Mouse (Mus musculus) liver, embryonic 16.5 days (tissue): ENCODE data around the gene Ociad1. TPM values are rescaled to one million over a fixed set of nuclear protein-coding genes. Genes with fewer than 3 reads are reported as not detected.
A peak's percentile ranks its signal among the peaks of the same experiment; 100 is the strongest.

Source experiments
- ATAC-seq: fragments of 200-750 bp; cut with Nextera tagmentation; 2 replicates; pipeline ENCODE4 v1.8.0; 2017; ENCODE audit warnings: low read depth, mild to moderate bottlenecking, moderate number of reproducible peaks, moderate library complexity
- H3K27ac ChIP-seq: fragments of 300-500 bp; sonication (generic); 2 replicates; pipeline ENCODE4 v1.5.1; 2014; ENCODE audit warnings: mild to moderate bottlenecking, low read length
- H3K27me3 ChIP-seq: fragments of 300-500 bp; sonication (generic); 2 replicates; pipeline ENCODE4 v1.6.1; 2014; ENCODE audit warnings: low read depth, low read length, mixed read lengths; ENCODE audit not compliant: control insufficient read depth, insufficient read depth
- H3K36me3 ChIP-seq: fragments of 300-500 bp; sonication (generic); 2 replicates; pipeline ENCODE4 v1.6.1; 2014; ENCODE audit warnings: mild to moderate bottlenecking; ENCODE audit not compliant: control insufficient read depth, insufficient read depth
- H3K4me1 ChIP-seq: fragments of 300-500 bp; sonication (generic); 2 replicates; pipeline ENCODE4 v1.6.1; 2014; ENCODE audit warnings: low read depth, low read length, mixed read lengths; ENCODE audit not compliant: control insufficient read depth
- H3K4me2 ChIP-seq: fragments of 300-500 bp; sonication (generic); 2 replicates; pipeline ENCODE4 v1.6.1; 2014; ENCODE audit warnings: low read depth, low read length, mixed read lengths
- H3K4me3 ChIP-seq: fragments of 300-500 bp; sonication (generic); 2 replicates; pipeline ENCODE4 v1.5.1; 2014; ENCODE audit warnings: low read depth, mild to moderate bottlenecking, low read length
- H3K9ac ChIP-seq: fragments of 300-500 bp; sonication (generic); 2 replicates; pipeline ENCODE4 v1.6.1; 2014; ENCODE audit warnings: low read depth, low read length
- H3K9me3 ChIP-seq: fragments of 300-500 bp; sonication (generic); replicated peaks from 2 replicates; pipeline ENCODE4 v1.6.1; 2016; ENCODE audit warnings: low read length; ENCODE audit not compliant: control insufficient read depth
- WGBS: fragments of 180-500 bp; shearing (Covaris S2); extraction: QIAGEN DNeasy Blood & Tissue Kit; methylation state at CpG from one replicate; pipeline ENCODE4 v1.1.7; 2014; ENCODE audit not compliant: insufficient replicate concordance; 5-methylcytosine and 5-hydroxymethylcytosine counted together
- polyA plus RNA-seq: library from polyadenylated mRNA; unstranded; fragments of >200 nt; fragmentation: Nextera tagmentation; extraction: Ambion mirVana; gene quantifications from 2 replicates; pipeline ENCODE4 v1.2.1, GENCODE M21; 2015

Gene Ociad1
- 108 and 118 TPM in 2 replicates for polyA plus RNA-seq

- Histone ChIP-seq H3K4me3 (peak within 1 kb of the TSS; percentile 83), H3K9me3 (no peaks in the 10 kb centered on the region), H3K27me3 (no peaks in the 10 kb centered on the region), H3K36me3 (peaks cover 13% of the 10 kb centered on the region), H3K27ac (peak within 1 kb of the TSS; percentile 92), H3K4me2 (peak within 1 kb of the TSS; percentile 69), H3K9ac (peak within 1 kb of the TSS; percentile 90), H3K4me1 (peaks cover 19% of the 10 kb centered on the region)
- ATAC-seq, result peak; percentile 99
- under 1% methylated on average over 58 of the region's 58 CpGs for WGBS
These were observed at the start of gene Ociad1 for GRCm38 (mm10) chr5:73292502-73293457. TSS of gene Ociad1 (plus strand) at chr5:73292784.

- WGBS, result 72% methylated on average over 13 of the region's 13 CpGs
- peak; percentile 38; the same call in 1 of the 2 replicates for ATAC-seq
These were observed 48.2 kb upstream of the Ociad1 start for GRCm38 (mm10) chr5:73244403-73244802.

GRCm38 (mm10) chr5:73246414-73246813 is 46.2 kb upstream of the Ociad1 start:
- ATAC-seq, result peak; percentile 73
- Histone ChIP-seq H3K9me3 (no peaks in the 10 kb centered on the region), H3K4me3 (no peak overlapping the region), H3K4me2 (peak overlapping the region; percentile 19; the same call in 1 of the 2 replicates), H3K4me1 (peaks cover 31% of the 10 kb centered on the region), H3K27me3 (no peaks in the 10 kb centered on the region), H3K9ac (no peak overlapping the region), H3K27ac (no peak overlapping the region), H3K36me3 (no peaks in the 10 kb centered on the region)
- WGBS, result 36% methylated on average over 6 of the region's 6 CpGs

More at GRCm38 (mm10) chr5:73244403-73244802, 48.2 kb upstream of the Ociad1 start:
- H3K9ac ChIP-seq, result no peak overlapping the region
- H3K9me3 ChIP-seq, result no peaks in the 10 kb centered on the region
- no peak overlapping the region for H3K27ac ChIP-seq
- no peak overlapping the region for H3K4me3 ChIP-seq
- H3K27me3 ChIP-seq, result no peaks in the 10 kb centered on the region
- no peaks in the 10 kb centered on the region for H3K36me3 ChIP-seq
- H3K4me1 ChIP-seq, result peaks cover 28% of the 10 kb centered on the region
- H3K4me2 ChIP-seq, result no peak overlapping the region

- no peaks in the 10 kb centered on the region for H3K9me3 ChIP-seq
- H3K4me3 ChIP-seq, result no peak overlapping the region
- no peak overlapping the region for H3K4me2 ChIP-seq
- no peak overlapping the region for H3K27ac ChIP-seq
- no peak for ATAC-seq
- H3K9ac ChIP-seq, result no peak overlapping the region
- H3K4me1 ChIP-seq, result peaks cover 39% of the 10 kb centered on the region
- no peaks in the 10 kb centered on the region for H3K36me3 ChIP-seq
- H3K27me3 ChIP-seq, result no peaks in the 10 kb centered on the region
- 83% methylated on average over 8 of the region's 8 CpGs for WGBS
These were observed 44.4 kb upstream of the Ociad1 start for GRCm38 (mm10) chr5:73248211-73248610.

GRCm38 (mm10) chr5:73249341-73249740 is 43.2 kb upstream of the Ociad1 start:
- Histone ChIP-seq H3K27me3 (no peaks in the 10 kb centered on the region), H3K27ac (no peak overlapping the region), H3K36me3 (no peaks in the 10 kb centered on the region), H3K4me2 (no peak overlapping the region), H3K4me1 (peaks cover 47% of the 10 kb centered on the region), H3K9me3 (no peaks in the 10 kb centered on the region), H3K9ac (no peak overlapping the region), H3K4me3 (no peak overlapping the region)
- WGBS, result 75% methylated on average over 4 of the region's 4 CpGs
- ATAC-seq, result no peak

GRCm38 (mm10) chr5:73252739-73253138 is 39.8 kb upstream of the Ociad1 start:
- peak overlapping the region; percentile 87 for H3K27ac ChIP-seq
- H3K9me3 ChIP-seq, result no peaks in the 10 kb centered on the region
- H3K9ac ChIP-seq, result 0 out of 2 replicates have a peak overlapping the region, but pooled peaks have one; percentile 28
- H3K4me2 ChIP-seq, result peak overlapping the region; percentile 47
- H3K27me3 ChIP-seq, result no peaks in the 10 kb centered on the region
- peaks cover 38% of the 10 kb centered on the region for H3K4me1 ChIP-seq
- H3K36me3 ChIP-seq, result no peaks in the 10 kb centered on the region
- no peak for ATAC-seq
- H3K4me3 ChIP-seq, result peak overlapping the region; percentile 6; the same call in 1 of the 2 replicates

GRCm38 (mm10) chr5:73254660-73255059 is 37.9 kb upstream of the Ociad1 start:
- WGBS, result 11% methylated on average over 5 of the region's 5 CpGs
- Histone ChIP-seq H3K9ac (peak overlapping the region; percentile 91), H3K4me2 (peak overlapping the region; percentile 73), H3K27me3 (no peaks in the 10 kb centered on the region), H3K4me3 (peak overlapping the region; percentile 98), H3K36me3 (no peaks in the 10 kb centered on the region), H3K27ac (peak overlapping the region; percentile 93), H3K9me3 (no peaks in the 10 kb centered on the region), H3K4me1 (peaks cover 39% of the 10 kb centered on the region)
- ATAC-seq, result no peak

- Histone ChIP-seq H3K4me2 (peak overlapping the region; percentile 73), H3K9ac (peak overlapping the region; percentile 91), H3K27ac (peak overlapping the region; percentile 93), H3K4me1 (peaks cover 39% of the 10 kb centered on the region), H3K9me3 (no peaks in the 10 kb centered on the region), H3K4me3 (peak overlapping the region; percentile 98), H3K27me3 (no peaks in the 10 kb centered on the region), H3K36me3 (no peaks in the 10 kb centered on the region)
- WGBS, result under 1% methylated on average over 127 of the region's 129 CpGs
- ATAC-seq, result peak; percentile 22
These were observed 37.0 kb upstream of the Ociad1 start for GRCm38 (mm10) chr5:73255321-73256251.
